Mouse (Mus musculus) A20 (cell line): Measurements from ENCODE around the gene Zw10.
A peak's percentile ranks its signal among the peaks of the same experiment; 100 is the strongest.

ENCODE experiments used
- DNase-seq: peaks from one replicate; pipeline ENCODE4 v3.0.0-alpha.2; 2011; ENCODE audit warnings: low read depth, low spot score

Zw10 gene

DNA sequence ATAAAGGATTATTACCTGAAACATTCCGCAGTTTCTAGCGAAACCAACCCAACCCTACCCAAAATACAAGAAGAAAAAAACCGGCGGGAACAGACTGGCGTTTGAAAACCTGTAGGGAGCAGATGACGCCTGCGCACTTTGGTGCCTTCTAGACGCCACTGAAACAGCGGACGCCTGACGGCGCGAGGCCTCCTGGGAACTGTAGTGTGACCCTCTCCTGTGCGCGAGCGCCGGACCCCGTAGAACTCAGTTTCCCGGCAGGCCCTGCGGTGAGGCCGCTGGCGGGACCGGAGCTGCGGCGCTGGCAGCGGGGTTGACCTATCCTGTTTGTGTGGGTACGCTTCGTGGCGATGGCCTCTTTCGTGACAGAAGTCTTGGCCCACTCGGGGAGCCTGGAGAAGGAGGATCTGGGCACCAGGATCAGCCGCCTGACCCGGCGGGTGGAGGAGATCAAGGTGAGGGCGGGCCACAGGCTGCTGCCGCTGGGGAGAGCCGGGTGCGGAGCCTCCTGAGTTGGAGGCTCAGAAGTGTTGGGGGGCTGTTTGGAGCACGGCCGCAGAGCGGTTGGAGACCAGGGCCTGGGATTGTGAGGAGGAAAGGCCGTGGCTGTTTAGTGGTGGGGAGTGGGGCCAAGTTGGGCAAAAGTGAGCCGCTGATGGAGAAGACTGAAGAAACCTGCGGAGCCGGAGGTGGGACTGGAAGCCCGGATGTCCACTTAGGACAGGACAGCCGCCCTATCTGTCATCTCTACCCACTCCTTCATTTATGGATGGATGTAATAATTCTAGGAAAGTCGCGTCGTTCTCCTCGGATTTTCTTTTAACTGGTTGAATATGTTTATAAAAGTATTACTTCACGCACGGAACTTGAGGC, at the start of gene Zw10:
TSS of gene Zw10 (plus strand) at position 281 of the 873 bp plus-strand sequence.
- peak; percentile 96 for DNase-seq

DNA sequence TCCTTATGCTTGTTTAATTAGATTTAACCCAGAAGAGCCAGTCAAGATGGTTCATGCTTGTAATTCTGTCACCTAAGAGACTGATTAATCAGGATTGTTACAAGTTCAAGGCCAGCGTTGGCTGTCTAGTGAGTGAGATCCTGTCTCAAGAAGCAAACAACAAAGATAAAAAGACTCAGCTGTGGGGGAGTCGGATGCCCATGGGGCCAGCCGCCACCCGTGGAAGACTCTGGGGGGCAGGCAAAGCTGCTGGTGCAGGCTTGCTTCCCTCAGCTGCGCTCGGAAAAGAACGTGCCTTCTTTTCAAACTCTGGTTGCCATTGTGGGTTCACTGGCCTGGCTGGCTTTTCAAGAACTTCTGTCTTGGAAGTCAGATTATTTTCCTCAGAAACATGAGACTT, 39.6 kb upstream of the Zw10 start:
- DNase-seq = no peak

DNA sequence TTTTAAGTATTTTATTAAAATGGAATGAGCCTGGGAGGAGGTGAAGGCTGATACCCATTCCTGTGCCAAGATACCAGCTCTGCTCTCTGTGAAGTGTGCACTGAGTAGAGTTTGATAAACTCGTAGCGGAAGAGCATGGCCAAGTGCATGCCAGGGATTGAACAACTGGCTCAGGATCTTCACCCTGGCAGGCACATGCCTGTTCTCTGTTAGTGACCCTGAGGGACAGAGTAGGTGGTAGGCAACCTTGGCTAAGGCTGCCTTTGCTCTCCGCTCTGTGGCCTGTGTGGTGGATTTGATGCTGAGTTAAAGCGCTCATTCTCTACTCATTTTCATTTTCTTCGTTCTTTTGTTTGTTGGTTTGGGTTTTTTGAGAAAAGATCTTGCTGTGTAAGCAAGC, 34.1 kb upstream of the Zw10 start:
- no peak for DNase-seq

DNA sequence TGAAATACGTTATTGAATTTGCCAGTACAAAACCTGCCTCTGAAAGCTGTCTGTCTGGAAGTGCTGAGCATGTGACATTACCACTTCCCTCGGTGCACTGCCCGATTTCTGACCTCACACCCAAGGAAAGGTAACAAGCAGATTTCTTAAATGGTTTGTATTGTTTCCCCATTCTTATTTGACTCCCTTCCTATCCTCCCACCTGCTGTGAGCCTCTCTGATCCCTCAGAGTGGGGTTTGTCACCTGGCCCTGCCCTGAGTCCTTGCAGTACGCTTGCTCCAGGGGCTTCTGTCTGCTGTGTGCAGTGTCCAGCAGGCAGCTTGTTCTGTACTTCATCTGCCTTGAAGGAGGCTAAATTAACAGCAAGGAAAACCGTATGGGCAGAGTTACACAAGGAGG, 31.5 kb upstream of the Zw10 start:
- no peak for DNase-seq

DNA sequence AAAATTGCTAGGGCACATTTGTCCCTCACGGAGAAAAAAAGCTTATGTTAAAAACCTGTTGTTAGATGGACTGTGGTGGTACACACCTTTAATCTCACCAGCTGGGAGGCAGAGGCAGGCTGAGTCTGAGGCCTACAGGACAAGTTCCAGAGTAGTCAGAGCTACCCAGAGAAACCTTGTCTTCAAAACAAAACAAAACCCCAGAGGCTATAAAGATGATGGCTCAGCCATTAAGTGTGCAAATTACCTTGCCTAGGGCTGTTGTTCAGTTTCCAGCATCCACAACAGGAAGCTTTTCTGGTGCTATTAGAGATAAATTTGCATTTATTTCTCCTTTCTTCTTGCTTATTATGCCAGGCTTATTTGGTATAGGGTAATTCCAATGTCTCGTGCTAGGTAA, 30.9 kb upstream of the Zw10 start:
- DNase-seq = no peak

DNA sequence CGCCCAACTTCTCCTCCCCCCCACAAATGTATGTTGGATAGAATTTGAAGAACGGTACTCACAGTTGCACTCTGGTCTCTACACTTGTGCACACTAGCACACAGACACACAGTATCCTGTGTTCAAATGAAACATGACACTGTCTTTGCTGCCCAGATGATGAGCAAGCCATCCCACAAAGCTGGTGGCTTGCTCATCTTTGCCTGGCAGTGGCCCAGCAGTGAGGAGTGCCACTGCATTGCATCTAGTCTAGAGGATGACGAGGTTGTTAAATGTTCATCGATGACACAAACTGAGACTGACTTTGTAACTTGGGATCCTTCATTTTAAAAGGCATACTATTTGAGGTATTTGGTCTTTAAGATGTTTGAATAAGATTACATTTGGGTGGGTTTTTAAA, 20.6 kb upstream of the Zw10 start:
- no peak for DNase-seq

DNA sequence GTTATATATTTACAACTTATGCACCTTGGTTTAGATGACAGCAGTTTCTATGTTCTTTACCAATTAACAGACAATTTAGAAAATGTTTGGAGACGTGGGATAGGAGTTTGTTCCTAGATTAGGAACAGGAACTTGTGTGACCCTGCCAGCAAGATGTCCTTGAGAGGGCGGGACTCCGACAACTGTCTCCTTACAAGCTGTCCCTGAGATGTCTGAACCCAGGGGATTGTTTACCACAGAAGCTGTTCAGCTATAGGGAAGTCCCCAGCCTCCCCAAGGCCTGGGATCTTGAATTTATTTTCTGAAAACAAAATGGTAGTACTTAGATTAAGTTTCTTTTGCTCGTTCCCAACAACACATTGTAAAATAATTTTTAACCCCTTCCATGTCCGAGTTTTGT, 4.5 kb upstream of the Zw10 start:
- no peak for DNase-seq

DNA sequence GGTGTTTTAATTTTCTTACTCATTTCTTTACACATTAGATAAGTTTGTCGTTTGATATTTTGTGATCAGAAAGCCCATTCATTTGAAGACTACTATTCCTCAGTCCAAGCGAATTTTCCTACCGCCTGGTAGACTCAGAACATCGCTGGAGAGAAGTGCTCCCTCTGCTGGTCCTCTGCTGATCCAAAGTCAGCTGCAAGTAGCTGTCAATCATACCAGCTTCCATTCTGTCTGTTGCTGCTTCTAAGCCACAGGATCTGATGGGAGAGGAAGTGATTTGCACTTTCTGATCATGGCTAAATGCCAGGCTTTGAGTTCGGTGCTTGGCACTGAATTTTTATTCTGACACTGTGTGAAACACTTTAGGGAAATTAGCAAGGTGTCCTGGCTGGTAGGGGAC, 4.1 kb upstream of the Zw10 start:
- peak; percentile 64 for DNase-seq

DNA sequence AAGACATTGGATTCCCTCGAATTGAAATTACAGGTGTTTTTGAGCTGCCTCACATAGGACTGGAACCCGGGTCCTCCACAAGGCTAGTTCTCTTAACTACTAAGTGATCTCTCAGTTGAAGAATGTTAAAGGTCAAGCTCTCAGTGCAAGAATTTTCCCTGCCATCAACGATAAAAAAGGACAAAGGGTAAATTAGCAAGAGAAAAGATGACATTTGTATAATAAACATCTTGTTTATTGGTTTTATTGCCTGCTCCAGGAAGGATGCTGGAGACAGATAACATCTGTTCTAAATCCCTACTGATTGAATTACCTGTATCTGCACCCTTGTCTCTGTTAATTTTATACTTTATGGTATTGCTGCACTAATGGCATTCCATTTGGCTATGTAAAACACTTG, 1.4 kb upstream of the Zw10 start:
- no peak for DNase-seq

DNA sequence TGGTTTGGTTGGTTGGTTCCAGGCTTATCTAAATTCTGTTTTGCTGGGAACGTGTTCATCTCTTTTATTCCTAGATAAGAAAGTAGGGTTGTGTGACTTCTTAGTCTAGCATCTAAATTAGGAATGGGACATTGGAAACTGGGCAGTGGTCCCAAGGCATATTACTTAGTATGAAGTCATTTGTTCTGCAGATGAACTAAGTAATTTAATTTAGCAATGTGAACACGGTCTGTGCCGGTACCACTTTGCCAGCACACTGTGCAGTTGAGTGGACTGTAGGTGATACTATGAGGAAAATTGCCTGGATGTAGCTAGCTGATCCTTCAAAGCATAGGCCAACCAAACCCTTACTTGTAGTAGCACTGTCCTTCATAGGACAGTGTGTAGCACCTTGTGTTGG, 21.4 kb downstream of the Zw10 start:
- no peak for DNase-seq

DNA sequence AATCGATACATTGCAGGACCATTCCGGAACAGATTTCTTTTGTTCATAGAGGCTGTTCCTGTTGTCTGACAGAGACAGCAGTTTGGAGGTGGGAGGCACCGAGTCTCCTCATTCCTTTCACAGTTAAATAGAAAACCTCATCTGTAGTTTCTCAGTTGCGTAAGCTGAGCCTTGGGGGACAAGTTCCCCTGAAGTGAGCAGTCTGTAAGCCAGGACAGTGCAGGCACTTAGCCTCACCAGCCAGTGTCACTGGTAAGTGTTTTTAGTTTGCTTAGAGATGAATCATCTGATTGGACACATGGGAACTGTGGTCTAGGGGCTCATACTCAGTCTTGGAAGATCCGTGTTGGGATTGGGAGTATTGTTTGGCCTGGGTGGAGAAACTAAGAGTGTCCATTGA, 25.7 kb downstream of the Zw10 start, which contains the start of gene Tmprss5:
TSS of gene Tmprss5 (plus strand) at position 154 of the 400 bp plus-strand sequence.
- DNase-seq = no peak

DNA sequence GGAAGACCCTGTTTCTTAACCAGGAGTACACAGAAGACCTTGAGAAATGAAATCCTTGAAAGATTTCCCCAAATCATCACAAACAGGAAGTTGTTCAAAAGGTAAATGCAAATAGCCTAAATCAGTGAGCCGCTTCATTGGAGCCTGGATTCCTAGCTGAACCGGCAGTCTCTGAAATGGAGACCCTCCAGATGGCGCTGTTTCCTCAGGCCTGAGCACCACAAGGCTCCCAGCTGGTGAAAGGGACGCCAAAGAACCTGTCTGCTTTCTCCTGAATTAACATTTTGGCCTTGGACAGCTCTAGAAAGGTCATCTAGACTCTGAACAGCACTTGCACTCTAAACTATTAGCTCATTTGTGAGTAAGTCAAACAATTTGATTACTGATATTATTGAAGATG, 26.1 kb downstream of the Zw10 start:
- peak; percentile 63 for DNase-seq

DNA sequence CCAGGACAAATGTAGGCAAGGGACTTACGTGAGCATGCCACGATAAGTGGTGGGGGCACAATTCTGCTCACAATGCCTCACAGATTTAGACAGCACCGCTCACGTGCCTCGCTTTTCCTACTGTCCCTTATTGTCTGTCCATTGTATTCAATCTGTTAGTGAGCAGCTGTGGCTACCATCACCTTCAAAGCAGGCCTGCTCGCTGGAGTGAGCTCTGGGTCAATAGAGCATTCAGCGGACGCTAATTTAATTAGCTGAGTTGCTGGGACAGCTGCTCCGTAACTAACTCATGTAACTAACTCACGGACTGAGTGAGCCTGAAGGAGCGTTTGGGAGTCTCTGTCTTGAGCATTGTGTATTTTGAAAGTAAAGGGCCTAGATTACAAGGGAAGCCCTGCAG, 31.9 kb downstream of the Zw10 start:
- no peak for DNase-seq

DNA sequence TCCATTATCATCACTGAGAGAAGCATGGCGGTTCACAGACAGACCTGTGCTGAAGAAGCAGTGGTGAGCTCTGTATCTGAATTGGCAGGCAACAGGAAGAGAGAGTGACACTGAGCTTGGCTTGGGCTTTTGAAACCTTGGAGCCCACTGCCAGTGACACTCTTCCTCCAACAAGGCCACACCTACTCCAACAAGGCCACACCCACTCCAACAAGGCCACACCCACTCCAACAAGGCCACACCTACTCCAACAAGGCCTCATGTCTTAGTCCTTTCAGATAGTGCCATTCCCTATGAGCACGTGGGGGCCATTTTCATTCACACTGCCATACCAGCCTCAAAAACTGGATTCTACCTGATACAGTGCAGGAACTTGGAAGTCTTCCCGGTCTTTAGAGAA, 43.5 kb downstream of the Zw10 start:
- DNase-seq = no peak

DNA sequence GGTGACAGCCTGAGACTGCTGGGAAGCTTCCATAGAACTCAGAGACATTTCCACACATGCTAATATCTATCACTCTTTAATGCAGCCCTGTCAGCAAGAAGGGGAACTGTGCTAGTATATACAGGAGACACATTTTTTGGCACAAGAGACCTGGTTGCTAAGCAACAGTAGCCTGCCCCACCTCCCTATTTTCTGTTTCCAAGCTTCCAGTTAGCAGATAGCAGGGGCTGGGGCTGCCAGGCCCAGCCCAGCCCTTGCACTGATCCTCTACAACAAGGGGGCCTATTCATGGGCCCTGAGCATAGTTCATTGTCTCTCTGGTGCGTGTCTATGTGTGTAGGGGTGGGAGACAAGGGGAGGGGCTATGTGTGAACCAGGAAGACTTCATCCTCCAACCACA, 46.9 kb downstream of the Zw10 start:
- DNase-seq = no peak

DNA sequence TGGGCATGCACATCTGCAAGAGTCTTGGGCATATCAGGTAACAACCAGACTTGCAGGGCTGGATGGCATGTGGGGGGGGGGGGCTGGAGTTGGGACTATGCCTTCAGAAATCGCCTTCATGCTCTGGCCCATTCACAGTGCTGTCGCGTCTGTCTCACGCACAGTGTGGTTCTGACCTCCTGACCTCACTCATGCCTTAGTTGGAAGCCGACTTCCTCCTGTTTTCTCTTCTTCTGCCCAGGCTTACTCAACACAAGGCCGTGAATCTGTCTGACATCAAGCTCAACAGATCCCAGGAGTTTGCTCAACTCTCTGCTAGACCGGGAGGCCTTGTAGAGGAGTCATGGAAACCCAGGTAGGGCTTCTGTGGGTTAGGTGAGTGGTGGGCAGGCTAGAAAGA, 53.7 kb downstream of the Zw10 start:
- DNase-seq = no peak

DNA sequence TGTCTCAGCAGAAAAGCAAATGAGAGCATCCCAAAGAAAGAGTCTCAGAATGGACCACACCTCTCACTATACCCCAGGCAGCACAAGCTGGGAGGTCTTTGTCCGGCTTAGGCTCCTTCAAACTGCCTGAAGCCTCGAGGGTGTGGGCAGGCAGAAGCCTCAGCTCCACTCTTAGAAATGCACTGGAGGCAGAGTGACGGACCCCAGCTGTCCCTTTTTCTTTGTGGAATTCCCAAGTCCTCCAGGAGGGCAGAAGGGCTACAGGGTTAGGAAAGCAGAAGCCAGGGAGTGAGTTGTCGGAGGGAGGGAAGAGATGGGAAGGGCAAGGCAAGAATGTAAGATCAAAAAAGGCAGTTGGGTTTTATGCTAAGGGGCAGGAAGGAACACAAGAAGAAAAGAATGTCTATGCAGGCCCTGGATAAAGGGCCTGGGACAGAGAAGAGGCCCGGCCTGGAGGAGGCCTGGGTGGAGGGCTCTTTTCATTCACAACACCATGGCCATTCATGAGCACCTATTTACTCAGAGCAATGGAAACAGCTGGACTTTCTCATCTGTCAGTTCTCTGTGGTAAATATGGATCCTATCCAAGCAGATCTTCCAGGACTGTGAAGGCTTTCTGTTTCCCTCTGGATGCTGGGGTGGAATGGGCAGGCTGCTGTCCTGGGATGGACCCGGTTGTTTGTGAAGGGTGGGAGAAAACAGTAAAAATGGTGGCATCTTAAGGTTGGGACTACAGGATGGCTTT, 55.2 kb downstream of the Zw10 start:
- DNase-seq = no peak

DNA sequence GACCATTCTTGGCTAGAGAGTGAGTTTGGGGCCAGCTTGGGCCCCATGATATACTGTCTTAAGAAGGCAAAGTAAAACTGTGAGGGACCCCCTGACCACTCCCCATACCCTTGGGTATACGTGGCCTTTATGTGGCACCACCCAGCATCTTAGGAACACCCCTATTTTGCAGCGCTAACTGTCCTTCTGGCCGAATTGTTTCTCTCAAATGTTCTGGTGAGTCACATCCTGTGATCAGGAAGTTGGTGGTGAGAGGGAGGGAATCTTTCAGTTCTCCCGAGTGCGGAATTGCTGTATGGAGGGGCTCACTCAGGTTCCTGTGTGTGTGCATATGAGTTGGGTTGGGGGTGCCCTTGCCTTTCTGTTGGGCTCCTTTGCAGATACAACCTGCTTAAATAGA, 55.9 kb downstream of the Zw10 start:
- DNase-seq = no peak

DNA sequence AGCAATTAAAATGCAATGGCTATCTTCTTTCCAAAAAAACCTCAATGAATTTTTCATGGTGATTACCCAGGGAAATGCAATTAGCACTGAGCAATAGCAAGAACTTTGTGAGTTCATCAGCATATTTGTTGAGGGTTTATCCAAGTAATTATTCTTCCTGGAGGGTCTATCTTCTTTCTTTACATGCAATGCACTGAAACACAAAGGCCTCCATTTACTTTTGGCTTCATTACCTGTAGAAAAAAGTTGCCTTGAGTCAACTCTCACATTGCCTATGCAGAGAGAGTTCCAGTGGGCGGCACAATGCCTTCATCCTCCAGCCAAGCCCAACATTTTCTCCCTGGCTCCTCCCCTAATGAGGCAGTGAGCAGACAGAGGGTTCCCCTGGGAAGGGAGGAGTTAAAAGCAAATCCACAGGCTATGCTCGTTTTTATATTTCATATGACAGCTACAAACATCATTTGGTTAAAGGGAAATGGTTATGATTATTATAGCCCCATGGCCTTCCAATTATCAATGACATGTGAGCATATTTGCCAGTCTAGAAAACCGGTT, 62.9 kb downstream of the Zw10 start:
- DNase-seq = no peak

DNA sequence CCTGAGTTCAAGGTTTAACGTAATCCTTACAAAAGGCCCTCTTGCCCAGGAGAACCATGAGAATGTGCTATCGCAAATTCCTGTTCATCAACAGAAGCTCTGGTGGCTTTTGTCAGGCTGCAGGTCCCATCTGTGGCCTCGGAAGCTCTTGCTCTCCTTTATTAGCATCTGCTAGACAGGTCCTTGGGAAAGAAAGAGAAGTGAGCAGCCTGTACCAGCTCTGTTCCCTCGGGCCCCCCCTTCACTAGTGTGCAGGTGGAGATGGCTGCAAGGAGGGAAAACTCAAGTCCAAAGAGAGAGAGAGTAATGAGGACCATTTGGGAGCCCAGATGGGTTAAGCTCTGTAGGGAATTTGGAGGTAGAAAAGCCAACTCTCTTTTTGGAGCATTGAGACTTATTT, 64.3 kb downstream of the Zw10 start:
- peak; percentile 24 for DNase-seq

DNA sequence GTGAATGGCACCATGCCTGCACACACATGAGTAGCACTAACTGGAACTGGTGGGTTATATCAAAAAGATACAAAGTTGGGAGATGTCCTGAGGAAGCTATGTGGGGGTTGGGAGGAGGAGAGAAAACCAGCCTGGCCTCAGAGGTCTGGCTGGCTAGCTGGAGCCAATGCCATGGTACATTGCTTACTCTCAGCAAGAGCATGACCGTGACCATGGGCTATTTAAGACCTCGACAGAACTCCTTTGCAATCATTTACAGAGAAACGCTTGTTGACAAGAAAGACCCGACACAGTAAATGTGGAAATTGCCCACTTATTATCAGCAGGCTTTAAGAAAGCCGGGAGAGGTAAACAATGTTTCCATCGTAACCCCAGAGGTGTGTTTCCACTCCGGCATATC, 70.3 kb downstream of the Zw10 start:
- no peak for DNase-seq
